Mouse (Mus musculus): Measurements from ENCODE around the gene Pip5k1c.

- TF ChIP-seq CTCF (IDR thresholded peaks at IDR 0.05; ENCODE audit: low read depth, low read length) (no peak), POLR2A (IDR thresholded peaks at IDR 0.05; ENCODE audit: extremely low read depth, insufficient read depth, low read length) (no peak)
Measured at GRCm38 (mm10) chr10:81362336-81362949, 69.7 kb downstream of the Pip5k1c start.

All from liver, adult 2 months (tissue).